Mouse (Mus musculus) limb, embryonic 10.5 days (tissue): ENCODE measurements around the gene Rimkla. TPM values are rescaled to one million over a fixed set of nuclear protein-coding genes. Genes with fewer than 3 reads are reported as not detected.
A peak's percentile ranks its signal among the peaks of the same experiment; 100 is the strongest.

Source experiments
- DNase-seq: peaks from one replicate; pipeline ENCODE4 v3.0.0-alpha.2; 2017; ENCODE audit warnings: low spot score
- H3K27ac ChIP-seq: fragments of 300-500 bp; sonication (generic); 2 replicates; pipeline ENCODE4 v1.5.1; 2016; ENCODE audit warnings: mild to moderate bottlenecking
- H3K27me3 ChIP-seq: fragments of 300-500 bp; sonication (generic); 2 replicates; pipeline ENCODE4 v1.6.1; 2016; ENCODE audit warnings: low read depth, mild to moderate bottlenecking; ENCODE audit not compliant: poor library complexity, severe bottlenecking
- H3K36me3 ChIP-seq: fragments of 300-500 bp; sonication (generic); 2 replicates; pipeline ENCODE4 v1.6.1; 2016; ENCODE audit warnings: mild to moderate bottlenecking, moderate library complexity
- H3K4me1 ChIP-seq: fragments of 300-500 bp; sonication (generic); 2 replicates; pipeline ENCODE4 v1.6.1; 2016
- H3K4me3 ChIP-seq: fragments of 300-500 bp; sonication (generic); 2 replicates; pipeline ENCODE4 v1.5.1; 2016; ENCODE audit warnings: mild to moderate bottlenecking, moderate library complexity
- H3K9me3 ChIP-seq: fragments of 300-500 bp; sonication (generic); replicated peaks from 2 replicates; pipeline ENCODE4 v1.6.1; 2016; ENCODE audit warnings: mild to moderate bottlenecking
- WGBS: fragments of 180-500 bp; shearing (Covaris S2); methylation state at CpG from one replicate; pipeline ENCODE4 v1.1.7; 2016; 5-methylcytosine and 5-hydroxymethylcytosine counted together
- polyA plus RNA-seq: library from polyadenylated mRNA; unstranded; fragments of >200 nt; fragmentation: Nextera tagmentation; extraction: Ambion mirVana; gene quantifications from 2 replicates; pipeline ENCODE4 v1.2.1, GENCODE M21; 2016

Rimkla gene
- polyA plus RNA-seq, 1 experiment from 2014 or later: 0.86 TPM

DNA sequence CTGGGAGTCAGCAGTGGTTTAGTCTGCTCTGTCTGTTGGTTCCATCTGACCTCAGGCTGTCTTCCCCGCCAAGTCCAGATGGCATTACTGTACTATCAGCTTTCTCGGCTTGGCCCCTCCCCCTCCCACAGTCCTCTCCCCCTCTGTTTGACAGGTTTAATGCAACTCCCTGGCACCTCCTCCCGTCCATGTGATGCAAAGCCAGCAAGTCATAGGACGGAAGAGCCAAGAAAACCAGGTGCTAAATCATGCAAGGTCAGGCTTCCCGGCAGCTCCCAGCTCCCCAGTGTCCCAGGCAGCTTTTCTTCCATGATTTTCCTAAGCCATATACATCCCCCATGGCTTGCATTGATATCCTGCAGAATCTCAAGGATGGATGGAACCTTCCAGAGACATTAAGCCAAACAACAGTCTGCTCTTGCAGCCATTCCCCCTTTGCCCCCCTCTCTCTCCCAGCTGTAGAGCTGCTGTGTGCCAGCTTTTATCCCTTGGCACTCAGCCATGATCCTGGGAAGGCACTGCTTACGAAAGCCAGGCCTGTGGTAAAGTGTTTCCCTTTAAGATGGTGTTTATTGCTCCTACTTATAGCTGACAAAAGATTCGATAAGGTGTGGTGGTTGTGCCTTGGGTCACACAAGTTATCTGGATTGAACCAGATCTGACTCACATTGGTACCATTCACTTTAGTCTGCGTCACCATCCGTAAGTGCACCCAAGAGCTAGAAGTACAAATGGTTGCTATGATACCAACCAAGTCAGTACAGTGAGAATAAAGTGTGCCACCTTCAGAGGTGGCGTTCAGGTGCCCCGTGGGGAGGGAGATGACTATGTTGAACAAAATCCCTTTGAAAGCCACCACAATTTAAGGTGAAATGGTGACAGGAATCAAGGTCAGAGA lies 29.3 kb downstream of the Rimkla start:
- no peaks in the 10 kb centered on the region for H3K27me3 ChIP-seq
- 59% methylated on average over 11 of the region's 11 CpGs for WGBS
- H3K9me3 ChIP-seq: no peaks in the 10 kb centered on the region
- DNase-seq: peak; percentile 49
- H3K4me1 ChIP-seq: peaks cover 12% of the 10 kb centered on the region
- H3K36me3 ChIP-seq: no peaks in the 10 kb centered on the region
- 0 out of 2 replicates have a peak overlapping the region, but pooled peaks have one; percentile 25 for H3K27ac ChIP-seq
- H3K4me3 ChIP-seq: no peak overlapping the region

DNA sequence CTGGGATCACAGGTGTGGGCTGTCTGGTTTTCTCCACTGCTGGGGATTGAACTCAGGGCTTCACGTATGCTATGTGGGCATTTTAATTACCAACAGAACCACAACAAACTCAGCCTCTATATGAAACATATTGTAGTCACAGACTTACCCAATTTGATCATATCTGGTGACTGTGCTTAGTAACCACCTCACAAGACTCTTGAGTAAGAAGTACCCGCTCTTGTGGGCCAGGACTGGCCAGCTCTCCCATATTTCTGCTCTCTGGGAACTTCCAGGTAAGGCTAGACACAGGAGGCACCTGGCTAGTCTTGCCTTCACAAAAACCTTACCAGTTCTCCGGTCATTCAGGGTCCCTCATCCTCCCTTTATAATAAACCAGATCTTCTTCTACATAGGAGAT lies 30.0 kb downstream of the Rimkla start:
- Histone ChIP-seq H3K27ac (no peak overlapping the region), H3K4me1 (peaks cover 12% of the 10 kb centered on the region), H3K36me3 (no peaks in the 10 kb centered on the region), H3K4me3 (no peak overlapping the region), H3K9me3 (no peaks in the 10 kb centered on the region), H3K27me3 (no peaks in the 10 kb centered on the region)
- no peak for DNase-seq
- WGBS: 86% methylated on average over 3 of the region's 3 CpGs

DNA sequence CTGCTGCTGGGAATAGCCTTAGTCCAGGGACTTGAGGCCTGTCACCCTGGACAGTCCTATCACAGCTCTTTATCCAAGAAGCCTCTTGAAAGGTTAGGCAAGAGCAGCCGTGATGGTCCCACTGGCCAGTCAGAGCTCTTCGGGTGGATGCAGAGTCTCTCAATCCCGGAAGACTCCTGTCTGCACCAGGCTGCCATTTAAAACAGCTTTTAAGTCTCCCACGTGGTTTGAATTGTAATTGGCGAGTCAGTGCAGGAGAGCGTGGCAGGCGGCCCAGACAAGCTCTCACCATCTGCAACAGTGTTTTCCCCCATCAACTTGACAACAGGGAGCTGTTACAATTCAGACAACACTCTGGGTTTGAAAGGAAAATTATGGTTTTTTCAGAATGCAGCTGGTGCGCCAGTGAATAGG lies 31.7 kb downstream of the Rimkla start:
- Histone ChIP-seq H3K9me3 (no peaks in the 10 kb centered on the region), H3K4me3 (no peak overlapping the region), H3K36me3 (no peaks in the 10 kb centered on the region), H3K27ac (no peak overlapping the region), H3K27me3 (no peaks in the 10 kb centered on the region), H3K4me1 (peaks cover 12% of the 10 kb centered on the region)
- WGBS: 51% methylated on average over 8 of the region's 8 CpGs
- no peak for DNase-seq

DNA sequence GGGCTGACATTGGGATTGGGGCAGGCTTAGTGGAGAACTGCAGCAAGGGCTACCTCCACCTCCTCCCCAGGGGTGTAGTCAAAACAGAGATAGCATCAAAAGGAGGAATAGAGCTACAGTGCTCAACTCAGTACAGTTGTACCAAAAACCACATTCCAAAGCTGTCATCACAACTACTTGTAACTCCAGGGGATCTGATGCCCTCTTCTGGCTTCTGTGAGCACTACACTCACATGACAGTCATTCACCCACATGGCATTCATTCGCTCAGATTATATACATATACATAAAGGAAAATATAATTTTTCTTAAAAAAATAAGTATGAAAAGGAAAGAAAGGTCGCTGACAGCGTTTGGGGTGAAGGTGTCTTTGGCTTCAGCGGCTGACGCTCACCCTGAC lies 32.1 kb downstream of the Rimkla start:
- no peaks in the 10 kb centered on the region for H3K9me3 ChIP-seq

DNA sequence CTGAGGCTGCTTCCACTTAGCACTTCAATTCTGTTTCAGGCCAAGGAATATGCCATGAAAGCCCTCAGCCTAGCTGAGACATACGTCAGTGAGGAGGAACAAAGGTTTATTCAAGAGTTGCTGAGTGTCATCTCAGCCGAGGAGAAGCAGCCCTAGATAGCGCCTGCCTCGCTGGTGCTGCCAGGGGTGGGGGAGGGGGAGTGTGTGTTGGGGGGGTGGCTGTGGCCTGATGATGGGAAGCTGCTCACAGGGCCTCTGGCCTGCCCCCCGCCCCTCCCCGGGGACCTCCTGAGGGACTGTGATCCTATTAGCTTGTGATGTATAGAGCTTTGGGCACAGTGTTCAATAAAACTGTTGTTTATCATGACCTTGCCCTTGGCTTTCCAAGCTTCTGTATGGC lies 38.9 kb downstream of the Rimkla start:
- no peak for DNase-seq
- peaks cover 6% of the 10 kb centered on the region; the same call in 1 of the 2 replicates for H3K4me1 ChIP-seq
- WGBS: 36% methylated on average over 6 of the region's 6 CpGs
- no peak overlapping the region for H3K27ac ChIP-seq
- H3K4me3 ChIP-seq: no peak overlapping the region
- no peaks in the 10 kb centered on the region for H3K9me3 ChIP-seq
- no peaks in the 10 kb centered on the region for H3K27me3 ChIP-seq
- no peaks in the 10 kb centered on the region for H3K36me3 ChIP-seq

More for the DNA sequence above, 32.1 kb downstream of the Rimkla start:
- H3K36me3 ChIP-seq: no peaks in the 10 kb centered on the region
- no peak overlapping the region for H3K27ac ChIP-seq
- 69% methylated on average over 5 of the region's 5 CpGs for WGBS
- peak; percentile 40 for DNase-seq
- H3K4me1 ChIP-seq: peaks cover 12% of the 10 kb centered on the region
- no peaks in the 10 kb centered on the region for H3K27me3 ChIP-seq
- no peak overlapping the region for H3K4me3 ChIP-seq

DNA sequence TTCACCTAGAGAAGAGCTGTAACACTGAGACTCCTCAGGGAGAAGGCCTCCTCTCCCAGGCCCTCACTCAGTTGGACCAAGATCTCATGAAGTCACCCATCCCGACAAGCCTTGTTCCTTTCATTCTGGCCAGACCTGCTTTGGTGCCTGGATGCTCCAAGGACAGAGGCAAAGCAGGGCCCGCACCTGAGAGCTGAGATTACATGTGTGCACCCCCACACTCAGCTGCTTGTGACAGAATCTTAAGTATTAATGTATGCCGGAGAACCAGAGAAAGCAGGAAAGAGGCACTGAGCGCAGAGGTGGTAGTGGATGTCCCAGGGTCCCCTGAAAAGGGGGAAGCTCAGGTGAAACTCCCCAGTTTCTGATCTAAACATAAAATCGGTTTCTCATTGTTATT lies 39.3 kb downstream of the Rimkla start:
- H3K4me1 ChIP-seq: peaks cover 6% of the 10 kb centered on the region; the same call in 1 of the 2 replicates
- DNase-seq: no peak
- H3K4me3 ChIP-seq: no peak overlapping the region
- no peak overlapping the region for H3K27ac ChIP-seq
- no peaks in the 10 kb centered on the region for H3K36me3 ChIP-seq
- H3K27me3 ChIP-seq: no peaks in the 10 kb centered on the region
- 73% methylated on average over 5 of the region's 5 CpGs for WGBS
- H3K9me3 ChIP-seq: no peaks in the 10 kb centered on the region

DNA sequence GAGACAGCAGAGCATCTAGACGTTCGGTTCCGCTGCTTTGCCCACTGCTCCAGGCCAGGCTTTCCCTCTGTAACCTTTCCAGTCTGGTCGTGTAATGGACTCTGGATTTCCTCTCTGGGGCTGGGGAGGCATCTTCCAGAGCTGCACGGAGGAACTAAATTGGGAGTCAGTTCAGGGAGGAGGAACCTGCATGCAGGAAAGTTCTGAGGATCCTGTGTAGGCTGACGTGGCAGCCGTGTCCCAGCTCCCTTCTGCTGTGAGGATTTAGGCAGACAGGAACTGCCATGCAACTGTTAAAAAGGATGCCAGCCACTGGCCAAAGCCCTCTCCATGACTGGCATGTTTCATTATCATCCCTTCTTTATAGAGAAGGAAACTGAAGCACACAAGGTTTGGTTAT lies 42.0 kb downstream of the Rimkla start:
- WGBS: 72% methylated on average over 7 of the region's 7 CpGs
- Histone ChIP-seq H3K27me3 (no peaks in the 10 kb centered on the region), H3K27ac (no peak overlapping the region), H3K36me3 (no peaks in the 10 kb centered on the region), H3K4me3 (no peak overlapping the region), H3K4me1 (peaks cover 6% of the 10 kb centered on the region; the same call in 1 of the 2 replicates), H3K9me3 (no peaks in the 10 kb centered on the region)
- no peak for DNase-seq

DNA sequence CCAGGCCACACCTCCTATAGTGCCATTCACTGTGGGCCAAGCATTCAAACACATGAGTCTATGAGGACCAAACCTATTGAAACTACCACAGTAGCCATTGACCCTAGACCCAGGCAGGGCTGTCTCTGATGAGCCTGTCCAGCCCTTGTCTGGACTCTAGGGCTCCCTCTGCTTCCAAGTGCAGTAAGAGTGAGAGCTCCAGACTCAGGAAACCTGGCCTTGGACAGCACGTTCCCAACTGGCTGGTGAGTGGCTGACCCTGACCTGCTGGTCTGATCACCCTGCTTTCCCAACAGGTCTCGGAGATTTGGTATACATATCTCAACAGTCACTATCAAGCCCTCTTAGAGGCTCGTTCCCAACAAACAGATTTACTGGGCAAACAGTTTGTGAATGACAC lies 44.6 kb downstream of the Rimkla start:
- Histone ChIP-seq H3K9me3 (no peaks in the 10 kb centered on the region), H3K27ac (no peak overlapping the region), H3K27me3 (no peaks in the 10 kb centered on the region), H3K4me3 (no peak overlapping the region), H3K36me3 (no peaks in the 10 kb centered on the region), H3K4me1 (no peaks in the 10 kb centered on the region)
- 85% methylated on average over 3 of the region's 3 CpGs for WGBS
- no peak for DNase-seq

DNA sequence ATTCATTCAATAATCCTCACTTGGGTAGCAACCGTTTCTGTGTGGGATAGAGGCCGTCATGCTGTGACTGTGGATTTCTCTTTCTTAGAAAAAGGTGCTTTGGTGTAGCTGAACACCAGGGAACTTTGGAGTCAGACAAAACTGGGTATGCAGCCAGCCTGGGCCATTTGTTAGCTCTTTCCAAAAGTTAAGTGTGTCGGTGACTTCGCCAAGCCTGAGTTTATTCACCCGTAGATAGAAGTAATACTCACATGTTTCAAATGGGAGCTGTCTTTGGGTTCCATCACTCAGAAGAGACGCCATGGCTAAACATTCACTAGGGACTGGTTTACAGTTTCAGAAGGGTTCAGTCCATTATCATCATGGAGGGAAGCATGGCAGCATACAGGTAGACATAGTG lies 45.2 kb downstream of the Rimkla start:
- Histone ChIP-seq H3K36me3 (no peaks in the 10 kb centered on the region), H3K27ac (no peak overlapping the region), H3K4me1 (peaks cover 5% of the 10 kb centered on the region; the same call in 1 of the 2 replicates), H3K4me3 (no peak overlapping the region), H3K9me3 (no peaks in the 10 kb centered on the region), H3K27me3 (no peaks in the 10 kb centered on the region)
- 96% methylated on average over 6 of the region's 6 CpGs for WGBS
- DNase-seq: no peak

DNA sequence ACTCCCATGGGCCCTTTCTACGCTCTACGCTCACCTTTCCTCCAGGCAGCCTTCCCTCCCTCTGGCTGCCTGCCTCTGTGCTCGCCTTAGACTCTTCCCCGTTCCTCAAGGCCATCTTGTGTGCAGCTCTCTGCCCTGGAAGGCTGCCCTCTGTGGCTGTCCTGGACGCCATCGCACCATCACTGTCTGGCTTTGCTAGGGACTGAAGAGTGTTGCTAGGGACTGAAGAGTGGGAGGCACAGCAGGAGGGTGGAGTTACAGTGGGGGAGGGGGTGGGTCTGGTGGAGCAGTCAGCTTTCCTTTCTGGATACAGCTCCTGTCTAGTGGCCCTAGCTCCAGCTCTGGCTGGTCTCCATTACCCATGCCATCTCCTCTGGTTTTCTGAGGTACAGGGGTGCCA lies 49.9 kb downstream of the Rimkla start:
- Histone ChIP-seq H3K27me3 (no peaks in the 10 kb centered on the region), H3K36me3 (no peaks in the 10 kb centered on the region), H3K4me1 (peaks cover 6% of the 10 kb centered on the region; the same call in 1 of the 2 replicates), H3K27ac (peak overlapping the region; percentile 42; the same call in 1 of the 2 replicates), H3K4me3 (no peak overlapping the region), H3K9me3 (no peaks in the 10 kb centered on the region)
- WGBS: 58% methylated on average over 6 of the region's 6 CpGs
- no peak for DNase-seq

DNA sequence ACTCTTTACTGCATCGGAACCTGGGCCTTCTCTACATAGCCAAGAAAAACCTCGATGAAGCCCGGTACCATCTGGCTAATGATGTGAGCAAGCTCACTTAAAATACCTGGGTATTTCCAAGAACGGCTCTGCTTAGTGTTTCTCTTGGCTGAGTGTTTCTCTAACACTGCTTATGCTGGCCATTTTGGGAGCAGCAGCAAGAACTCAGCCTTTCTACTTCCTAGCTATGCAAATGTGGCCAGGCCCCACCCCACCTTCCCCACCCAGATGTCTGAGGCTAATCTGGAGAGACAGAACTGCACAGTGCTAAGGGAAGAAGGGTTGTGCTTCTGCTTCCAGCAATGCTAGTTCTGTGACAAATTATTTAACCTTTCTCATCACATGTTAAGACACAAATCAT lies 50.6 kb downstream of the Rimkla start:
- 97% methylated on average over 4 of the region's 4 CpGs for WGBS
- no peaks in the 10 kb centered on the region for H3K9me3 ChIP-seq
- no peaks in the 10 kb centered on the region for H3K27me3 ChIP-seq
- no peaks in the 10 kb centered on the region for H3K36me3 ChIP-seq
- no peak overlapping the region for H3K4me3 ChIP-seq
- peaks cover 6% of the 10 kb centered on the region; the same call in 1 of the 2 replicates for H3K4me1 ChIP-seq
- DNase-seq: no peak
- no peak overlapping the region for H3K27ac ChIP-seq

DNA sequence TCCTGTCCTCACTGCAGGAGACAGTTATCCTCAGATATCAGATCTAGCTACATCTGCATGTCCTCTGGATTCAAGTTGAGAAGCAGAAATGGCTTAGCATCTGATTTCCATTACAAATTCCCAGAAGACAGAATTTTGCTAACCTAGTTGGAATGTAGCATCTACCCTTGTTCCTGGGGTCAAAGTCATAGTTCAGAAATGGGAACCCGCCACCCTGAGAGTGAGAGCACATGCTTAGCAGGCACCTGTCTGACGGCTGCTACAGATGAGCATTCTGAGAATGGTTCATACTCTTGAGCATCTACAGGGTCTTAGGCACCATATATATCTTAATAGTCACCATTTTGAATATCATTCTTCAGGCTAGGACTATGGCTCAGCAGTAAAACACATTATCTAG lies 54.5 kb downstream of the Rimkla start:
- Histone ChIP-seq H3K4me1 (peaks cover 6% of the 10 kb centered on the region; the same call in 1 of the 2 replicates), H3K27ac (no peak overlapping the region), H3K4me3 (no peak overlapping the region), H3K36me3 (no peaks in the 10 kb centered on the region), H3K27me3 (no peaks in the 10 kb centered on the region), H3K9me3 (no peaks in the 10 kb centered on the region)
- WGBS: 88% methylated on average over 2 of the region's 2 CpGs
- no peak for DNase-seq

DNA sequence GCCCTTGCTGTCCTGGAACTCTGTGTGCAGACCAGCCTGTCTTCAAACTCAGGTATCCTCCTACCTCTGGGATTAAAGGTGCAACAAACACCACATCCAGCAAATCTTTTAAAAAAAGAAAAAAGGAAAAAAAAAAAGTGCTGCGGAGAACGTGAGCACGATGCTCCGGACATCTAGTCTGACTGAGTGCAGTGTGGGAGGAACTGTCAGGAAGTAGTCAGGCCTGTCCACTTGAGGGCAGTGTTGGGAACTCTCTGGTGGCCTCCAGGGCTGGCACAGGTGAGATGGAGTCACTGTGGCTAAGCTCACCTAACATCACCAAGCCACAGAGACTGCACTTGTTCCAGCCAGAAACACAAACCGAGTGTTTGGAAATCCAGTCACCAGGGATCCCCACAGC lies 61.8 kb downstream of the Rimkla start:
- Histone ChIP-seq H3K27ac (no peak overlapping the region), H3K4me3 (no peak overlapping the region)
- 25% methylated on average over 5 of the region's 5 CpGs for WGBS

More for the DNA sequence above, 61.8 kb downstream of the Rimkla start:
- peaks cover 3% of the 10 kb centered on the region; the same call in 1 of the 2 replicates for H3K27me3 ChIP-seq
- H3K36me3 ChIP-seq: no peaks in the 10 kb centered on the region
- DNase-seq: no peak
- H3K4me1 ChIP-seq: no peaks in the 10 kb centered on the region
- no peaks in the 10 kb centered on the region for H3K9me3 ChIP-seq
